Mouse (Mus musculus) midbrain, embryonic 12.5 days (tissue): ENCODE data around the gene Ankrd45. TPM values are rescaled to one million over a fixed set of nuclear protein-coding genes. Genes with fewer than 3 reads are reported as not detected.
"Not testable (repeated sequence)": the region's sequence is repeated elsewhere in the genome, so short reads cannot be mapped to it uniquely, and the experiment has no call there.

Source experiments
- ATAC-seq: fragments of 200-750 bp; cut with Nextera tagmentation; 2 replicates; pipeline ENCODE4 v1.8.0; 2017; ENCODE audit warnings: low read depth, moderate TSS enrichment, moderate library complexity; ENCODE audit not compliant: low FRiP score
- H3K27ac ChIP-seq: fragments of 300-500 bp; sonication (generic); replicated peaks from 2 replicates; pipeline ENCODE4 v1.5.1; 2016; ENCODE audit warnings: mild to moderate bottlenecking
- H3K27me3 ChIP-seq: fragments of 300-500 bp; sonication (generic); 2 replicates; pipeline ENCODE4 v1.6.1; 2016; ENCODE audit warnings: mild to moderate bottlenecking
- H3K36me3 ChIP-seq: fragments of 300-500 bp; sonication (generic); 2 replicates; pipeline ENCODE4 v1.6.1; 2016
- H3K4me1 ChIP-seq: fragments of 300-500 bp; sonication (generic); 2 replicates; pipeline ENCODE4 v1.6.1; 2016
- H3K4me2 ChIP-seq: fragments of 300-500 bp; sonication (generic); replicated peaks from 2 replicates; pipeline ENCODE4 v1.6.1; 2016; ENCODE audit warnings: mild to moderate bottlenecking, moderate library complexity
- H3K4me3 ChIP-seq: fragments of 300-500 bp; sonication (generic); 2 replicates; pipeline ENCODE4 v1.5.1; 2016; ENCODE audit warnings: mild to moderate bottlenecking
- H3K9ac ChIP-seq: fragments of 300-500 bp; sonication (generic); replicated peaks from 2 replicates; pipeline ENCODE4 v1.6.1; 2016; ENCODE audit warnings: mild to moderate bottlenecking, moderate library complexity
- H3K9me3 ChIP-seq: fragments of 300-500 bp; sonication (generic); 2 replicates; pipeline ENCODE4 v1.6.1; 2016; ENCODE audit warnings: mild to moderate bottlenecking
- WGBS: fragments of 180-500 bp; shearing (Covaris S2); methylation state at CpG from one replicate; pipeline ENCODE4 v1.1.7; 2016; 5-methylcytosine and 5-hydroxymethylcytosine counted together
- polyA plus RNA-seq: library from polyadenylated mRNA; unstranded; fragments of >200 nt; fragmentation: Nextera tagmentation; extraction: Ambion mirVana; gene quantifications from 2 replicates; pipeline ENCODE4 v1.2.1, GENCODE M21; 2016

Gene Ankrd45
- polyA plus RNA-seq, 1 experiment from 2014 or later: 6.0 TPM

GRCm38 (mm10) chr1:161145611-161146010 lies 3.1 kb downstream of the Ankrd45 start:
- ATAC-seq, H3K4me1 ChIP-seq, H3K27ac ChIP-seq, H3K4me2 ChIP-seq, H3K9ac ChIP-seq, H3K4me3 ChIP-seq, H3K27me3 ChIP-seq, H3K9me3 ChIP-seq, H3K36me3 ChIP-seq: not testable (repeated sequence)
- 90% methylated on average over 8 of the region's 8 CpGs for WGBS

GRCm38 (mm10) chr1:161147888-161148287 lies 5.4 kb downstream of the Ankrd45 start:
- H3K4me1 ChIP-seq: no peaks in the 10 kb centered on the region
- H3K4me3 ChIP-seq: no peak overlapping the region
- H3K9me3 ChIP-seq: no peaks in the 10 kb centered on the region
- H3K36me3 ChIP-seq: no peaks in the 10 kb centered on the region
- no peak for ATAC-seq
- WGBS: 74% methylated on average over 2 of the region's 2 CpGs
- H3K27me3 ChIP-seq: no peaks in the 10 kb centered on the region
- no peak overlapping the region for H3K9ac ChIP-seq
- no peak overlapping the region for H3K27ac ChIP-seq
- no peak overlapping the region for H3K4me2 ChIP-seq

- Histone ChIP-seq H3K27me3 (no peaks in the 10 kb centered on the region), H3K4me3 (no peak overlapping the region), H3K4me1 (no peaks in the 10 kb centered on the region), H3K27ac (no peak overlapping the region), H3K9ac (no peak overlapping the region), H3K4me2 (no peak overlapping the region), H3K9me3 (no peaks in the 10 kb centered on the region), H3K36me3 (no peaks in the 10 kb centered on the region)
- 77% methylated on average over 6 of the region's 6 CpGs for WGBS
- no peak for ATAC-seq
Measured at GRCm38 (mm10) chr1:161151098-161151497, 8.6 kb downstream of the Ankrd45 start.

GRCm38 (mm10) chr1:161156546-161156945 lies 14.1 kb downstream of the Ankrd45 start:
- no peaks in the 10 kb centered on the region for H3K27me3 ChIP-seq
- WGBS: 85% methylated on average over 10 of the region's 10 CpGs
- H3K36me3 ChIP-seq: no peaks in the 10 kb centered on the region
- H3K27ac ChIP-seq: no peak overlapping the region
- H3K9me3 ChIP-seq: no peaks in the 10 kb centered on the region
- no peak overlapping the region for H3K4me2 ChIP-seq
- H3K4me1 ChIP-seq: no peaks in the 10 kb centered on the region
- no peak overlapping the region for H3K4me3 ChIP-seq
- ATAC-seq: no peak
- H3K9ac ChIP-seq: no peak overlapping the region

GRCm38 (mm10) chr1:161159214-161159613 lies 16.7 kb downstream of the Ankrd45 start, which contains the start of gene Tex50:
Gene Tex50 (minus strand): TSS chr1:161159314.
- H3K36me3 ChIP-seq: no peaks in the 10 kb centered on the region
- ATAC-seq: no peak
- H3K4me1 ChIP-seq: no peaks in the 10 kb centered on the region
- no peak within 1 kb of the TSS for H3K27ac ChIP-seq
- H3K4me3 ChIP-seq: no peak within 1 kb of the TSS
- WGBS: 92% methylated on average over 3 of the region's 3 CpGs
- H3K4me2 ChIP-seq: no peak within 1 kb of the TSS
- H3K9me3 ChIP-seq: no peaks in the 10 kb centered on the region
- H3K27me3 ChIP-seq: no peaks in the 10 kb centered on the region
- no peak within 1 kb of the TSS for H3K9ac ChIP-seq

- Histone ChIP-seq H3K4me2 (no peak overlapping the region), H3K4me3 (no peak overlapping the region), H3K36me3 (no peaks in the 10 kb centered on the region), H3K9me3 (no peaks in the 10 kb centered on the region), H3K27ac (no peak overlapping the region), H3K9ac (no peak overlapping the region), H3K4me1 (no peaks in the 10 kb centered on the region), H3K27me3 (no peaks in the 10 kb centered on the region)
- WGBS: 69% methylated on average over 4 of the region's 4 CpGs
- no peak for ATAC-seq
Measured at GRCm38 (mm10) chr1:161160266-161160665, 17.8 kb downstream of the Ankrd45 start.

GRCm38 (mm10) chr1:161170651-161171050 lies 28.2 kb downstream of the Ankrd45 start:
- peak overlapping the region; percentile 49 for H3K4me3 ChIP-seq
- H3K4me1 ChIP-seq: 0 out of 2 replicates have a peak, but pooled peaks cover 5% of the 10 kb centered on the region
- no peaks in the 10 kb centered on the region for H3K9me3 ChIP-seq
- H3K27ac ChIP-seq: no peak overlapping the region
- H3K36me3 ChIP-seq: no peaks in the 10 kb centered on the region
- peak; percentile 96 for ATAC-seq
- peaks cover 13% of the 10 kb centered on the region for H3K27me3 ChIP-seq
- WGBS: under 1% methylated on average over 40 of the region's 40 CpGs
- H3K4me2 ChIP-seq: peak overlapping the region; percentile 74
- peak overlapping the region; percentile 41 for H3K9ac ChIP-seq

GRCm38 (mm10) chr1:161180674-161181073 lies 38.2 kb downstream of the Ankrd45 start:
- WGBS: 58% methylated on average over 8 of the region's 8 CpGs

GRCm38 (mm10) chr1:161182386-161182785 lies 39.9 kb downstream of the Ankrd45 start:
- no peaks in the 10 kb centered on the region for H3K9me3 ChIP-seq
- H3K9ac ChIP-seq: no peak overlapping the region
- H3K4me3 ChIP-seq: no peak overlapping the region
- H3K27ac ChIP-seq: no peak overlapping the region
- H3K27me3 ChIP-seq: no peaks in the 10 kb centered on the region
- 89% methylated on average over 9 of the region's 9 CpGs for WGBS
- no peaks in the 10 kb centered on the region for H3K4me1 ChIP-seq
- H3K36me3 ChIP-seq: no peaks in the 10 kb centered on the region
- H3K4me2 ChIP-seq: no peak overlapping the region
- no peak for ATAC-seq

More at GRCm38 (mm10) chr1:161180674-161181073, 38.2 kb downstream of the Ankrd45 start:
- no peak for ATAC-seq
- H3K36me3 ChIP-seq: no peaks in the 10 kb centered on the region
- H3K27ac ChIP-seq: no peak overlapping the region
- no peak overlapping the region for H3K4me3 ChIP-seq
- no peaks in the 10 kb centered on the region for H3K9me3 ChIP-seq
- no peaks in the 10 kb centered on the region for H3K4me1 ChIP-seq
- no peak overlapping the region for H3K4me2 ChIP-seq
- no peaks in the 10 kb centered on the region for H3K27me3 ChIP-seq
- no peak overlapping the region for H3K9ac ChIP-seq

GRCm38 (mm10) chr1:161183677-161184076 lies 41.2 kb downstream of the Ankrd45 start:
- no peaks in the 10 kb centered on the region for H3K4me1 ChIP-seq
- no peak overlapping the region for H3K4me2 ChIP-seq
- no peaks in the 10 kb centered on the region for H3K36me3 ChIP-seq
- H3K4me3 ChIP-seq: no peak overlapping the region
- 63% methylated on average over 9 of the region's 9 CpGs for WGBS
- no peak for ATAC-seq
- no peak overlapping the region for H3K27ac ChIP-seq
- H3K9me3 ChIP-seq: no peaks in the 10 kb centered on the region
- H3K27me3 ChIP-seq: no peaks in the 10 kb centered on the region
- H3K9ac ChIP-seq: no peak overlapping the region

GRCm38 (mm10) chr1:161185431-161185830 lies 42.9 kb downstream of the Ankrd45 start:
- Histone ChIP-seq H3K9ac (no peak overlapping the region), H3K27me3 (no peaks in the 10 kb centered on the region), H3K27ac (no peak overlapping the region), H3K9me3 (peaks cover 6% of the 10 kb centered on the region; the same call in 1 of the 2 replicates), H3K4me2 (no peak overlapping the region), H3K4me3 (no peak overlapping the region), H3K36me3 (no peaks in the 10 kb centered on the region), H3K4me1 (no peaks in the 10 kb centered on the region)
- no peak for ATAC-seq
- WGBS: 88% methylated on average over 3 of the region's 3 CpGs

- 78% methylated on average over 9 of the region's 9 CpGs for WGBS
- no peak for ATAC-seq
Measured at GRCm38 (mm10) chr1:161190253-161190910, 47.9 kb downstream of the Ankrd45 start.

More at GRCm38 (mm10) chr1:161190253-161190910, 47.9 kb downstream of the Ankrd45 start:
- no peak overlapping the region for H3K4me2 ChIP-seq
- H3K9me3 ChIP-seq: peaks cover 6% of the 10 kb centered on the region; the same call in 1 of the 2 replicates
- H3K27ac ChIP-seq: no peak overlapping the region
- no peak overlapping the region for H3K9ac ChIP-seq
- no peak overlapping the region for H3K4me3 ChIP-seq
- no peaks in the 10 kb centered on the region for H3K36me3 ChIP-seq
- H3K4me1 ChIP-seq: peaks cover 4% of the 10 kb centered on the region
- peaks cover 2% of the 10 kb centered on the region; the same call in 1 of the 2 replicates for H3K27me3 ChIP-seq
